In the genomic region with DNA sequence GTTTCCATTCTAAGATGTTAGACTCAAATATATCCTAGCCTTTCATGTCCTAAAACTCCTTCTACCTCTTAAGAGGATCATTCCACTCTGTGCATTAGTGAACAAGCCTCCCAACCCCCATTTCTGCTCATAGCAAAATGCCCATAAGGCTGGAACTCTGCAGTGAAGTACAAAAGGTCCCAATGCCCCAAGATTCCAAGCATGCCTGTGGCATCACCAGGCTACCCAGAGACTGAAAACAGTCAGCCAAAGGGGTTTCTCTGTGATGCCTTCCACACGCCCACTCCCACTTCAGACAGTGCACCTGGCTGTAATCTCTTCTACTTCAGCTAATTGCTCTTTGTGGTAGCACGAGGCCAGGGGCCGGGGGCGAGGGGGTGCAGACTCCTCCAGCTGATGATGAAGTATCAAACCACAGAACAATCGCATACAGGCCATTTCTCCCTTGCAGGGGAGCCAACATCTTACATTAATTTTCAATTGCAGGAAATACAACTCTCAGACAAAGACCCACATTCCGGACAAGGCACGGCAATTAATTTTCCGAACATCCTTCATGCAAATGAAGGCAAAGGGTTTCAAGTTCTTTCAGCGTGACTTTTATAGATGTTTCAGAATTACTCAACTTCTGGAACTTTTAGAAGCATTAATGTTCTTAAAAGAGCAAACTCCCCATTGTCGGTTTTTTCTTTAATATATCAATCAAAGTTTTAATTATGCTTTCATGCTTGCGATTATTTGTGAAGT, we compare ENCODE assay signal across 23 mouse cellular contexts.
A peak's percentile ranks its signal among the peaks of the same experiment; 100 is the strongest.
DNase-seq lines count a peak whose midpoint lies in the region; ATAC-seq and TF ChIP-seq lines count a peak whose summit lies in the region.
"Had no signal": no experiment of that assay in that cellular context is flagged by ENCODE, and none has a peak within 500 bp of the region (broad histone marks: within the 10 kb centered on the region; RNA-seq: fewer than 3 reads in every experiment).

No protein-coding gene starts in this region.

- in situ Hi-C loops in Patski (cut with MboI; ENCODE audit: low pct_unique_long_range_greater_than_20kb) = no loop called here

- peaks cover 6% of the 10 kb centered on the region for H3K4me1 ChIP-seq in heart, embryonic 16.5 days (ENCODE audit: control insufficient read depth, insufficient read depth, low read length)
- peaks cover 3% of the 10 kb centered on the region; the same call in 1 of the 2 replicates for H3K4me1 ChIP-seq in heart, adult 2 months (ENCODE audit: control insufficient read depth, insufficient read depth, low read length)
- H3K4me1 ChIP-seq in lung, embryonic 14.5 days (ENCODE audit: insufficient read depth) = no peaks in the 10 kb centered on the region
- H3K4me1 ChIP-seq: forebrain, embryonic 13.5 days; liver, embryonic 15.5 days; megakaryocyte, embryonic 14.5 days; midbrain, embryonic 15.5 days had no signal

- H3K4me2 ChIP-seq in heart, embryonic 16.5 days (ENCODE audit: low read depth, low read length) = no peak overlapping the region
- no peak overlapping the region for H3K4me2 ChIP-seq in lung, embryonic 14.5 days
- H3K4me2 ChIP-seq in myocyte (ENCODE audit: low read depth) = no peak overlapping the region
- H3K4me2 ChIP-seq: embryonic facial prominence, embryonic 15.5 days; forebrain, embryonic 13.5 days; heart, embryonic 13.5 days; limb, embryonic 15.5 days; liver, embryonic 15.5 days; midbrain, embryonic 15.5 days had no signal

- no peak overlapping the region for H3K4me3 ChIP-seq in heart, embryonic 16.5 days (ENCODE audit: low read length)
- H3K4me3 ChIP-seq in heart, adult 2 months = no peak overlapping the region
- H3K4me3 ChIP-seq in lung, embryonic 14.5 days (ENCODE audit: low read depth, low read length) = no peak overlapping the region
- H3K4me3 ChIP-seq in myocyte = no peak overlapping the region
- H3K4me3 ChIP-seq: embryonic facial prominence, embryonic 15.5 days; forebrain, embryonic 13.5 days; heart, embryonic 13.5 days; limb, embryonic 15.5 days; liver, embryonic 15.5 days; megakaryocyte, embryonic 14.5 days; midbrain, embryonic 15.5 days had no signal

- no peaks in the 10 kb centered on the region for H3K79me2 ChIP-seq in heart, adult 2 months (replicated peaks; ENCODE audit: control insufficient read depth, insufficient read depth, low read length)
- H3K79me2 ChIP-seq in myocyte (ENCODE audit: control insufficient read depth, insufficient read depth) = no peaks in the 10 kb centered on the region

- intact Hi-C loops in heart, adult 2 months (cut with DNase I) = no loop called here

- H3K9ac ChIP-seq in heart, embryonic 16.5 days (ENCODE audit: low read length) = no peak overlapping the region
- H3K9ac ChIP-seq in heart, adult 2 months (ENCODE audit: low read depth, low read length) = no peak overlapping the region
- no peak overlapping the region for H3K9ac ChIP-seq in lung, embryonic 14.5 days
- H3K9ac ChIP-seq: embryonic facial prominence, embryonic 15.5 days; forebrain, embryonic 13.5 days; heart, embryonic 13.5 days; limb, embryonic 15.5 days; liver, embryonic 15.5 days; midbrain, embryonic 15.5 days had no signal

- 61% methylated on average over 11 of the region's 11 CpGs for WGBS in heart, embryonic 16.5 days
- WGBS in heart, adult 2 months = 61% methylated on average over 11 of the region's 11 CpGs
- 53% methylated on average over 11 of the region's 11 CpGs for WGBS in lung, embryonic 14.5 days

- TF ChIP-seq POLR2A in heart, adult 2 months (IDR thresholded peaks at IDR 0.05; ENCODE audit: insufficient read depth, low read depth, low read length) = no peak
- TF ChIP-seq POLR2A in myocyte (IDR thresholded peaks at IDR 0.05; ENCODE audit: insufficient read length, low read depth) = no peak

- TF ChIP-seq EP300 in heart, adult 2 months (IDR thresholded peaks at IDR 0.05; ENCODE audit: insufficient read depth, low read depth, low read length) = no peak

- no peaks in the 10 kb centered on the region for H3K27me3 ChIP-seq in heart, embryonic 16.5 days (ENCODE audit: control insufficient read depth, insufficient read depth, low read length)
- H3K27me3 ChIP-seq in heart, adult 2 months (ENCODE audit: control insufficient read depth, insufficient read depth, low read length) = 0 out of 2 replicates have a peak, but pooled peaks cover 1% of the 10 kb centered on the region
- H3K27me3 ChIP-seq in lung, embryonic 14.5 days (ENCODE audit: insufficient read depth, low read length) = no peaks in the 10 kb centered on the region
- H3K27me3 ChIP-seq in Patski (no peaks in the 10 kb centered on the region), myocyte (ENCODE audit: control insufficient read depth, insufficient read depth, insufficient read length) (no peaks in the 10 kb centered on the region)
- H3K27me3 ChIP-seq: embryonic facial prominence, embryonic 15.5 days; forebrain, embryonic 13.5 days; heart, embryonic 13.5 days; limb, embryonic 15.5 days; liver, embryonic 15.5 days; megakaryocyte, embryonic 14.5 days; midbrain, embryonic 15.5 days had no signal

- H3K36me3 ChIP-seq in heart, embryonic 16.5 days (ENCODE audit: control insufficient read depth, insufficient read depth) = no peaks in the 10 kb centered on the region
- no peaks in the 10 kb centered on the region for H3K36me3 ChIP-seq in heart, adult 2 months (ENCODE audit: control insufficient read depth, insufficient read depth, low read length)
- H3K36me3 ChIP-seq in lung, embryonic 14.5 days (ENCODE audit: insufficient read depth) = no peaks in the 10 kb centered on the region
- H3K36me3 ChIP-seq in myocyte (ENCODE audit: control insufficient read depth, insufficient read depth) = no peaks in the 10 kb centered on the region
- H3K36me3 ChIP-seq: embryonic facial prominence, embryonic 15.5 days; heart, embryonic 13.5 days; limb, embryonic 15.5 days; liver, embryonic 15.5 days; midbrain, embryonic 15.5 days had no signal

- H3K9me3 ChIP-seq in heart, embryonic 16.5 days (replicated peaks; ENCODE audit: control insufficient read depth, low read length) = no peaks in the 10 kb centered on the region
- no peaks in the 10 kb centered on the region for H3K9me3 ChIP-seq in lung, embryonic 14.5 days (ENCODE audit: low read depth, low read length)
- H3K9me3 ChIP-seq: embryonic facial prominence, embryonic 15.5 days; forebrain, embryonic 13.5 days; heart, embryonic 13.5 days; limb, embryonic 15.5 days; liver, embryonic 15.5 days; midbrain, embryonic 15.5 days had no signal

- no peak for TF ChIP-seq CTCF in heart, adult 2 months (IDR thresholded peaks at IDR 0.05)
- TF ChIP-seq CTCF in lung, embryonic 14.5 days (IDR thresholded peaks at IDR 0.05; ENCODE audit: low read depth) = no peak
- no peak for TF ChIP-seq CTCF in Patski (IDR thresholded peaks at IDR 0.05)

- H3K27ac ChIP-seq in heart, embryonic 16.5 days (ENCODE audit: low read length) = no peak overlapping the region
- no peak overlapping the region for H3K27ac ChIP-seq in heart, adult 2 months
- no peak overlapping the region for H3K27ac ChIP-seq in lung, embryonic 14.5 days (ENCODE audit: low read depth)
- H3K27ac ChIP-seq: embryonic facial prominence, embryonic 15.5 days; forebrain, embryonic 13.5 days; heart, embryonic 13.5 days; hindbrain, postnatal 0 days; limb, embryonic 15.5 days; liver, embryonic 15.5 days; midbrain, embryonic 15.5 days had no signal

- ATAC-seq in heart, embryonic 16.5 days (replicated peaks; ENCODE audit: extremely low read depth, insufficient read depth, low FRiP score) = 0 out of 2 replicates have a peak, but pooled peaks have one; percentile 28
- ATAC-seq in lung, embryonic 14.5 days (ENCODE audit: insufficient read depth) = no peak
- peak; percentile 80 for ATAC-seq in Patski
- ATAC-seq: forebrain, embryonic 13.5 days; hindbrain, postnatal 0 days; midbrain, embryonic 15.5 days had no signal

- DNase-seq in heart, adult 2 months = no peak
- DNase-seq in lung, embryonic 14.5 days = peak; percentile 21
- DNase-seq in lung, postnatal 25 days (ENCODE audit: low spot score) = no peak
- DNase-seq in Patski (ENCODE audit: low read depth, low spot score) = no peak
- DNase-seq in gastrocnemius, adult 8-10 months (ENCODE audit: low spot score in 2 of 2) = no peak
- DNase-seq: adrenal gland, postnatal 14 days; cerebellum, adult 11 months; heart, postnatal 4 days; kidney, adult 11 months; lung, postnatal 14 days; right cerebral cortex, postnatal 14 days; spleen, adult 18-20 months; thymus, postnatal 25 days had no signal

- CTCF ChIA-PET in Patski (lab: Charles Lee) = interaction anchor here (1.2 to 1.3 kb wide), 2 partner anchors 13 to 26 kb away, joined by 4 to 5 read pairs; no protein-coding TSS in a partner anchor

- H3ac ChIP-seq in myocyte (ENCODE audit: control insufficient read depth, insufficient read length) = no peak overlapping the region

- POLR2A ChIA-PET in Patski (lab: Charles Lee) = no interaction called here

TF ChIP-seq in myocyte, 11 proteins besides CTCF, POLR2A, EP300 and RAD21:
- no peak for TF ChIP-seq SRF (IDR thresholded peaks at IDR 0.05; ENCODE audit: control insufficient read depth, insufficient read length, low read depth)
- peak in 1 of 3 experiments; percentile 6 for TF ChIP-seq MYOG (IDR thresholded peaks at IDR 0.05; ENCODE audit: control insufficient read depth in 1 of 3, insufficient read depth in 1 of 3, insufficient read length in 2 of 3, low read depth in 2 of 3)
- TF ChIP-seq REST (IDR thresholded peaks at IDR 0.05; ENCODE audit: insufficient read depth, insufficient read length) = no peak
- TF ChIP-seq POLR2AphosphoS2 (IDR thresholded peaks at IDR 0.05; ENCODE audit: insufficient read length, low read depth) = no peak
- no peak for TF ChIP-seq MAX (IDR thresholded peaks at IDR 0.05; ENCODE audit: low read depth)
- TF ChIP-seq E2F4 (IDR thresholded peaks at IDR 0.05; ENCODE audit: insufficient read depth) = no peak
- TF ChIP-seq CEBPB (IDR thresholded peaks at IDR 0.05; ENCODE audit: insufficient read depth, poor library complexity, severe bottlenecking) = no peak
- TF ChIP-seq TCF12 (IDR thresholded peaks at IDR 0.05; ENCODE audit: insufficient read depth, poor library complexity, severe bottlenecking) = no peak
- no peak for TF ChIP-seq TCF3 (IDR thresholded peaks at IDR 0.05; ENCODE audit: insufficient read length, low read depth)
- TF ChIP-seq MYOD1 (IDR thresholded peaks at IDR 0.05; ENCODE audit: control insufficient read depth in 1 of 3, insufficient read length in 2 of 3, low read depth in 2 of 3) = peak in 2 of 3 experiments; percentile 15 to 43
- TF ChIP-seq USF1 (IDR thresholded peaks at IDR 0.05; ENCODE audit: low read depth) = no peak
